Mouse (Mus musculus) ES-Bruce4 (cell line): Measurements from ENCODE around the gene Wwp2.

Source experiments
- CTCF ChIP-seq: IDR thresholded peaks from one replicate; pipeline ENCODE4 v1.8.1; 2011; ENCODE audit warnings: low read depth, low read length
- EP300 ChIP-seq: IDR thresholded peaks from 2 replicates; pipeline ENCODE4 v1.6.1; 2011; ENCODE audit warnings: low read depth, low read length; ENCODE audit not compliant: insufficient read depth
- POLR2A ChIP-seq: IDR thresholded peaks from one replicate; pipeline ENCODE4 v1.8.1; 2011; ENCODE audit warnings: low read length; ENCODE audit not compliant: insufficient read depth

DNA sequence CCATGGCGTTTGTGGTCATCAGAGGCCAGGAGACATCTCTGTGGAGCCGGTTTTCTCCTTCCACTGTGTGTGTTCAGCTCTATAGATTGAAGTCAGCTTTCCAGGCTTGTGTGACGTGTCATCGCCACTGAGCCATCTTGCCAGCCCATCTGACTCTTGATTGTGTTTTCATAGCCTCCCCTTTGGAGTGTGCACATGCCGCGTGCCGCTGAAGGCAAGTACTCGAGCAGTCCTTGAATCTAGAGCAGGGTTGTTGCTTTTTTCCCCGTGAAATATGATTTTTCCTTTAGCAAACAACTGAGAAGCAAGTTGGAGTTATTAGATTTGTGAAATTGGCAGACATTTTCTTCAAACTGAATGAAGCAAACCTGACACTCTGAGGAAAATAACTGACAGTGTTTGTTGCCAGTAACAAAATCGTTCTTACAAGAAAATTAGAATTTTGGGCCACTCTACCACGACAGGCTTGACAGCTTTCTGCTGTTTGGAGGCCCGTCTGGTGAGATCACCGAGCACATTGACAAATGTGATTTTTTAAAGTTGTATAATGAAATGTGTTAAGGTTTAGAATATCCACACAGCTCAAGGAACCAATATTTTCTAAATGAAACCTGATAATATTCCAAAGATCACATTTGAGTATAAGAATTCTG is 15.4 kb downstream of the Wwp2 start:
- no peak for TF ChIP-seq CTCF
- TF ChIP-seq POLR2A = no peak
- TF ChIP-seq EP300 = no peak
